Mouse (Mus musculus) mouse embryonic stem cell (cell line): ENCODE data around the gene Urah.

ENCODE experiments used
- in situ Hi-C, 2 experiments: fragments of 300-500 bp; cut with MboI; formaldehyde crosslinking; loops; 1 replicate in 1 of 2; 3 replicates in 1 of 2; pipeline ENCODE4 v1.14.3; 2019 to 2020; ENCODE audit warnings: low sequenced_read_pairs in 2 of 2, low pct_unique_long_range_greater_than_20kb in 1 of 2, mixed read lengths in 1 of 2; ENCODE audit not compliant: unreplicated experiment in 1 of 2

Urah gene

DNA sequence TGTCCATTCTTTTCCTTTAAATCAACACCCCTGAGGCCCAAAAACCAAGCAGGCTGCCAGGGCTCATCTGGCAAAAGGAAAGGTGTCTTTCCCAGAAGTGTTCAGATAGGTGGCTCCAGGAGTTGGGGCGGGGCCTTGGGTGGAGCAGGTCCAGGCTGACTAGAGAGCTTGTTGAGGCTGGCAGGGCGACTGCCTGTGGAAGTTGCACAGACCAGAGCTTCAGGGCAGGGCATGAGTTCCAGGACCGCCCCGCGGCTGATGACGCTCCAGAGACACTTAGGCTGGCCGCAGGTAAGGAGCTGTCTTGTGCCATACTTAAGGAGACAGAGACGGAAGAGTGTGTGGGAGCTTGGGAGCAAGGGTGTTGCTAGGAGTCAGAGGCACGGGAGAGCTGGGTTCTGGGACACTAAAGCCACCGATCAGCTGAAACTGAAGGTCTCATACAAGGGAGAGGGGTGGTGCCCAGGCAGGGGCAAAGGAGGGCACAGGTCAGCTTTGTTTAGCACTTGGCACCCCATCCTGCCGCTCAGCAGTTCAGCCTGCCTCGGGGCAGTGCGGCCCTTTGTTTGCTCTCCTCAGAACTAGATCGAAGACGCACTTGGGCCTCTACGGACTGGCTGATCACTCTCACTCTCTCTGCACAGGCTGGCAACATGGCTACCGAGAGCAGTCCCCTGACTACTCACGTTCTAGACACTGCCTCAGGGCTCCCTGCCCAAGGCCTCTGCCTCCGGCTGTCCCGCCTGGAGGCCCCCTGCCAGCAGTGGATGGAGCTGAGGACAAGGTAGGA lies at the start of gene Urah:
Urah (plus strand) TSS at position 51 of the 790 bp plus-strand sequence.
- in situ Hi-C loops = no loop called here

DNA sequence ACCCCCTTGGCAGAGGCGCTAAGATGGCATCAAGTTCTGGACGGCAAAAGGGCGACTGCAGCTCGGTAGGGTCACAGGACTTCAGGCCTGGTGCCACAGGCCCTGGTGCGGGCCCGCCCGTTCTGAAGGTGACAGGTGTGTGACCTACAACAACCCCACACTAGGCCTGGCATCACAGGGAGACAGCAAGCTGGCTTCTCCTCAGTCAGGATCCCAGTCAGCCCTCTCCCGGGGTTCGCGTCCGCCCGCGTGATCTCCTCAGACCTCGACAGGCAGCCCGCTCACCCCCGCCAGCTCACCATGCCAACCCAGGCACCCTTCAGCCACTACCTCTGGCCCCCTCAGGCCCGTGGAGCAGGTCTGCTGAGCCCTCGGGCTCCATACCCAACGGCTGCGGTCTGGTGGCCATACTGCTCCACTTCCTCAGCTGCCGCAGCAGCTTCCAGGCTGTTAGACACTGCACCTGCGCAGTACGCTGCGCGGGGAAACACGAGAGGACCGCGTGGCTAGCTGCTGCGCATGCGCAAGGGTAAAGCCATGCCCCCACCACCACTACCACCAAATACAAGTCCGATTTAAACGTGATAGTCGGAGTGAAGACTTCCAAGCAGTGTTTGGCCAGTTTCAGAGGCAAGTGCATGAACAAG lies 47.3 kb upstream of the Urah start, which contains the start of gene Syce1:
Syce1 (minus strand) TSS at position 447 of the 647 bp plus-strand sequence.
- in situ Hi-C loops = no loop called here

DNA sequence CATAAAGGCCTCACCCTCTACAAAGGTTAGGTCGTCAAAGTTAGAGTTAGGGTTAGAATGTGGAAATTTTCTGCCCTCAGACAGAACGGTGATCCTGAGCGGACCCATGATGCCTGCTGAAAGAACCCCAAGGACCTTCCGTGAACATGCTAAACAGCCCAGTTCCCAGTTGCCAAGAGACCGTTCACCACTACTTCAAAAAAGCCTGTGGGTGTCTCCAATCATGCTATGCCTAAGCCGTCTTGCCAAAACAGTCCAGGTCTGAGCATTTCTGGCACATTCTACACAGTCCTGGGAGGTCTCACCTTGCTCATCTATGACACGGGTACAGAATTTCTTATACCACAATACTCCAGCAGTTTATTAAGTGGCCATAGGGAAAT lies 46.8 kb upstream of the Urah start:
- in situ Hi-C loops = no loop called here

DNA sequence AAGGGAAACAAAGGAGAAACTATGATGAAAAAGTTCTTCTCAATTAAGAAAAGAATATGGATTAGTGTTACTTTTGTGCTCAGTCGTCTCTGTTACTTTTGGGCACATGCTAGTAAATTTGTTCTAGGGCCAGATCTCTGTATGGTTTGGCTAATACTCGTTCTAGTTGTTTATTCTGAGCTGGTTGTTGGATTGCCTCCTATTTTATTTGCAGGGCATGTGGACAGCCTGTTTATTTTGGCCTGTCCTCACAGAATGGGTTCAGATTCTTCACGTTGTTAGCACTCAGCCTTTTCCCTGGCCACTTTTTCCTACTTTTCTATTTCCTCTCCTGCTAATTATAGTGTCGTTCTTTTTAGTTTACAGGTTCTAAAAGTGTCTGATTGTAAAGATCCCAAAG lies 41.3 kb upstream of the Urah start:
- in situ Hi-C loops = loop anchor here in 1 of 2 experiments (10.0 kb wide), 1 partner anchor 599 kb away; no protein-coding TSS in a partner anchor

DNA sequence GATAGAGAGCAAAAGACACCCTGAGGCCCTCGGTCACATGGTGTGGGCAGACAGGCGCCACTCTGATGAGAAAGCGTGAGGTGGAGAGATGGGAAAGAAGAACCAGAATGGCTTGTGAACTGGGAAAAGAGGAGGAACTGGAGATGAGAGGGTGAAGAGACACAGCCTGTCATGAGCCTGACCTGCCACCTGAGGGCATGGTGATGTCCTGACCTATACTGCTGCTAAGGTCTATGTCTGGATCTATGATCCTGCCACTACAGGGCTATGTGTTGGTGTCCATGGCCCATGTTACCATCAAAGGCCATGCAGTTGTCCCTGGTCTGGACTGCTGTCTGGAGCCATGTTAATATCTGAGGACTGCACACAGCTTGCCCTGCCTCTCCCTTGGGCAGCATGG lies 37.2 kb upstream of the Urah start:
- in situ Hi-C loops = loop anchor here in 1 of 2 experiments (10.0 kb wide), 1 partner anchor 603 kb away; no protein-coding TSS in a partner anchor

DNA sequence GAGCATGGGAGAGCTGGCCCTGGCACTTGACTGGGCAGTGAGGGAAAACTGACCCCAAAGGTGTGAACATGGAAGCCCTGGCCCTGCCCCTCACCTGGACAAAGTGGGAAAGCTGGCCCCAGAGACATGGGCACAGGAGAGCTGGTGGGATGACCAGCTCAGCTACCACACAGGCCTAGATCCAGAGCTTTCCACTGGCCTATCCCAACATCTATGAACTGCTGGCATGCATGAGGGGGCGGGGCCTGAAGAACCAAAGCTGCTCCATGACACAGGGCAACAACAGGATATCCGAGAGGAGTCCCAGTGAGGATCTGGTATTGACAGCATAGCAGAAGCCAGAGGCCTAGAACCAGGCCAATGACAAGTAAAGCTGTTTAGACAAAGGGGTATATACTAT lies 36.6 kb upstream of the Urah start:
- in situ Hi-C loops = loop anchor here in 1 of 2 experiments (10.0 kb wide), 1 partner anchor 603 kb away; no protein-coding TSS in a partner anchor

DNA sequence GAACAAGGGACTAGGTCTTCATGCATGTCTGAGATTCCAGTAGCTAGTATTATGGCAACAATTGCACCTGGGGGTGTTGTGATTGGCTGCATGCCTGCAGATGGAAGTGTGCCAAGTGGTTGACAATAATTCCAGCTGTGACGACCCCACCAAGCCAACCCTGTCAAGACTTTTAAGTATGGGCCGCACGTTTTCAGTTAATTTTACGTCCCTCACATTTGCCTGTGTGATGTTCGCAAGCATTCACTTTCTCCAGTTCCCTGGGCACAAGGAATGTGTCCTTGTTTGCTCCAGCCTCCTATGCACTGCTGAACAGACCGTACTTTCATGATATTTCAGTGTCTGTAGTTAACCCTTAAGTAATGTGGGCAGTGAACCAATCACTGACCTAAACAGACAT lies 32.2 kb upstream of the Urah start:
- in situ Hi-C loops = no loop called here

DNA sequence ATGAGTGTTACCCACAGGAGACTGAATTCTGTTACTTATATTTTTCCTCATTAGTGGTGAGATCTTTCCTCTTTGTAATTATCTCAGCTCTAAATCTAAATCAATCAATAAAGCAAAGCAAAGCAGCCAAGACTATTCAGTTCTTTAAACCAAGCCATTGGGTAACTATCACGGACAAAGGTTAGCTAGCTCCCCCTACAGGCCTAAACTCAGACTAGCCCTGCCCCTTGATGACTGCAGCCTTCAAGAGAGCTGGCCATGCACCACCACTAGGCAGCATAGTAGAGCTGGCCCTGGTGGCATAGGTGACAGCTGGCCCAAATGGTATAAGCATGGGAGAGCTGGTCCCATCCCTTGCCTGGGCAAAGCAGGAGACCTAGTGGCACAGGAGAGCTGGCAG lies 29.1 kb upstream of the Urah start:
- in situ Hi-C loops = no loop called here

DNA sequence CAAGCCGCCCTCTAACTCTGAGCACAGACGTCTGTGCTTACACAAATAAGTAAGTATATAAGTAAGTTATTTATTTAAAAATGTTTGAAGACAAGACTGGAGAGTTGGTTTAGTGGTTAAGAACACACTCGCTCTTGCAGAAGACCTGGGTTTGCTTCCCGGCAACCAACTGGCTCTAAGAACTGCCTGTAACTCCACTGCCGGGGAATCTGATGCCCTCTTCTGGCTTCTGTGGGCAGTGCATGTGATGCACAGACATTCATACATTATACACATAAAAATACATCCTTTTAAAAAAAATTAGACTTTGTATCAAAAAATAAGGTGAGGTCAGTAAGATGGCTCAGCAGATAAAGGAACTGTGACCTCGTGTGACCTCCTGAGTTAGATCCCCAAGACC lies 24.3 kb upstream of the Urah start:
- in situ Hi-C loops = no loop called here

DNA sequence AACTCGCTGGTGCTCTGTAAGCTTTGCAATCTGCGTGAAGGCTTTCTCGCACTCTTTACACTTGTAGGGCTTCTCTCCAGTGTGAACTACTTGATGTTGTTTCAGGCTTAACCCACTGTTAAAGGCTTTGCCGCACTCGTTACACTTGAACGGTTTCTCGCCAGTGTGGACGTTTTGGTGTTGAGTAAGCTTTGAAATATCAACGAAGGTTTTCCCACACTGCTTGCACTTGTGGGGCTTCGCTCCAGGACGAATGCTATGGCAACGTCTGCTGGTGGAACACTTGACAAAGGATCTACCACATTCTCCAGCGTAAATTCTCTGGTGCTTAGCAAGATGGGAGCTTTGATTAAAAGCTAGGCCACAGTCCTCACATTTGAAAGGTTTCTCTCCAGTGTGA lies 23.1 kb upstream of the Urah start:
- in situ Hi-C loops = no loop called here

DNA sequence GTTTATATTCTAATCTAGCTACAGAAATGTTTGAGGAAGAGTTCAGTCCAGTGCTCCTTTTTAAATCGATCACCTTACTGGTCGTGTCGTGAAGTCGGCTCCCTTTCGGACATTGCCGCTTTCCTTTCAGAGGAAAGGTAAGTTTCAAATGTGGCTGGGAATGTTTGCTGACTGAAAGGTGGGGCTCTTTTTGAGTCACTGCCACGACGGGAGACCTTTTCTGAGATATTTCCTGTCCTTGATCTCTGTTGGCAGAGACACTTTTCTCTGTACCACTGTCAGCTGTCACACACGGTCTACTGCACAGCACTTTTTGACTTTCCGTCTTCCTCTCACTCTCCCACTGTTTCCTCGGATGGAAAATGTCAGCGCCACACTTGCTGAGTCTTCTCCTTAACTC lies 22.0 kb upstream of the Urah start:
- in situ Hi-C loops = no loop called here

DNA sequence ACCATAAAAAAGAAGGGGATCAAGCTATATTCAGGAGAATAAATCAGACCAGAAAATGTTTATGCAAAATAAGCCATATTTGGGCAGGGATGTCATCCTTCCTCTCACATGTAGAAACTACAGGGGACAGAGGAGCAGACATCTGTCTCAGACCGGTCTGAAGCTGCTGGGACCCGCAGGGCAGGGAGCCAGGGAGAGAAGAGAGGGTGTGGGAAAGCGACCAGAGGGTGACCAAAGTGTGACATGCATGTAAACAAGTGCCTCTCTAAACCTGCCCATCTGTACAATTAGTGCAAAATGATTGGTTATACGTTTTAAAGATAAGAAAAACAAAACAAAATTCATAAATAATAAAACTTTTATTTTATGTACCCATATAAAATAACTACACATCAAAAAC lies 14.6 kb upstream of the Urah start:
- in situ Hi-C loops = no loop called here

DNA sequence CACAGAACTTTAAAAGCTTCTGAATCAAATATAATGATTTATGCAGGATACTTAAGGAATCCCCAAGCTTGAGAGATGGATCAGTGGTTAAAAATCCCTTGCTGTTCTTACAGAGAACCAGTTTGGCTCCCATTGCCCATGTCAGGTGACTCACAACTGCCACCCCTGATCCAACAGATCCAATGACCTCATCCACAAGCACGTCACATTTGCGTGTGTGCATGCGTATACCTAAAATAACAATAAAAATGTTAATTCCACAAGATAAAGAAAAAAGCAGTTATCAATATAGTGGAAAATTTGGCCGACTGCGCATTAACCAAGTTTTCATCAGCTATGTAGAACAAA lies 13.5 kb upstream of the Urah start:
- in situ Hi-C loops = no loop called here

DNA sequence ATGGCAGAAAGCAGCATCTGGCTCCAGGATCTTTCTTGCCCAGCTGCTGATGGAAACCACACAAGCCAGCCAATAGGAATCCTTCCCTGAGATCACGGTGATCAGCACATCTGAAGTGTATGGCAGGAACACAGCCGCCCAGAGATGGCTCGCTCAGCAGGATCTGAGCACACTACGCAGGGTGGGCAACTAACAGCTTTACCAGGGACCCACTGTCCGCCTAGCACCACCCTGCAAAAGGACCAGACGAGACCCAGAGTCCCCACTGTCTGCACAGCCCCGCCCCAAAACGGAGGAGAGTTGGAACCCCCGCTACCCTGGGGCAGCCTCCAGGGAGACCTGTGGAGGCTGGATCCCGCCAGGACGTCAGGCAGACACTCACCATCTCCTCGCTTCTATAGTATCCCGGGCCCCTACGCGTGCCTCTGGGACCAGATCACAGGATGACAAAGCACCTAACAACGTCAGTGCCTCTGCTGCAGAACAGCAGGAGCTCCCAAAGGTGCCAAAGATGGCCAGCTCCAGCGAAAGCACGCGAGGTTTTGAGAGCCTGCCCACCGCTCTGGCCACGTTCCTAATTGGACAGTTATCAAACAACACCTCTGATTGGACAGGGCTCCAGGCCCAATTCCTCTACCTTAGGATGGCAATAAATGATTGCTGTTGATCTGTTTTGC lies 13.0 kb upstream of the Urah start, which contains the start of gene Zfp941:
Zfp941 (minus strand) TSS at position 526 of the 677 bp plus-strand sequence.
- in situ Hi-C loops = no loop called here

DNA sequence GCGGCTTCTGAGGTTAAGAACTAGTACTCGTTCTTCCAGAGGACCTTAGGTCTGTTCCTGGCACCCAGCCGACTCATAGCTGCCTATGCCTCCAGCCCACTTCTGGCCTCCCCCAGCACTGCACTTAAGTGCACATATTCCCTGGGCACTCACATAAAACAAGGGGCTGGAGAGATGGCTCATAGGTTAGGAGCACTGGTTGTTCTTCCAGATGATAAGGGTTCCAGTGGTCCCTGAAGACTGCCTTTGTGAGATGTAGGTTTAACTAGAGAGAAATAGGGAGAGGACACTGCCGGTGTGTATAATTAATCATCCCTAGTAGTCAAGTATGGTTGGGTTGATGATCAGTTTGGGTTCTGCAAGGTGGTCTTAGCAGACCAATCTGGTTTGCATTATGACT lies 12.1 kb upstream of the Urah start:
- in situ Hi-C loops = no loop called here

DNA sequence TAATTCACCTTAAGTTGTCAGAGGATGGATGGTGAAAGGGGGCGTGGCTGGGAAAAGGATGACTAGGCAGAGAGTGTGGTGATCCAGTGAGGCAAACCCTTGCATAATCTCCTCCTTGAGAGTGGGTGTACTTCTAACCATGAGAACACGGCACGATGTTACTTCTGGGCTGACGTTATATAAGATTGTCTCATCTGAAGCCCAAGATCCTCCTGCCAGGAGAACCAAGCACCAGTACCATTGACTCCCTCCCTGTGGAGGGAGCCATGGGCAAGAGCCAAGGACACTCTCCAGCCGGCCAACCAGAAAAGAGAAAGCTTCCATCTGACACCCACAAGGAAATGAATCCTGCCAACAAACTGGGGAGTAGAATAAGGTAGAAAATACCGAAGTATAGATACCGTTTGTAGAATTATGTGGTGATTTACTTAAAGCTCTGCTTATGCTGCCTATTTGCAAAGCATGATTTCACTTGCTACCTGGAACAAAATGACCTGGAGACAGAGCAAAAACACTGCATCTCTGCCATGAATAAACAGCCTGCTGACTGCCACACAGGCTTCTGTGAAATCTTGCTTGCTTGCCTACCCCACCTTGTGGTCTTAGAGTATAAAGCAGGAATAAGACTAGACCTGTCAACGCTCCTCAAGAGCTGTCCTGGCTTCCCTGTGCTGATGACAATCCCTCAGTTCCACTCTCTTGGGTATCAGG lies 6.5 kb upstream of the Urah start:
- in situ Hi-C loops = no loop called here

DNA sequence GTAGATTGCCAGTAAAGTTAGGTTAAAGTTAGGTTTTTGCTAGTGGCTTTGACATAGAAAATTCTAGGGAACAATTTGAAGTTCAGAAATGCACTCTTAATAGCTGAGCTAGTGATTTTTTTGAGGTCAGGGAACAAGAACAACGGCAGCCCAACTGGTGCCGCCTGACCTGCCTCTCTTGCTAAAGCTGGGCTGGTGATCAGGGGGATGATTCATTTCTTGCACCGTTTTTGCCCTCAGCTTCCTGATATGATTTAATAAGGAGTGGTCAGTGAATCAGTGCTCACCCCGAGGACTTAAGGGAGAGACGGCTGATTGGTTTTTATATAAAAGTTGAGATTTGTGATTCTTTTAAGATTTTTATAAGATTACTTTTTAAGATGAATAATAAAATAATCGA lies 3.4 kb upstream of the Urah start:
- in situ Hi-C loops = no loop called here

DNA sequence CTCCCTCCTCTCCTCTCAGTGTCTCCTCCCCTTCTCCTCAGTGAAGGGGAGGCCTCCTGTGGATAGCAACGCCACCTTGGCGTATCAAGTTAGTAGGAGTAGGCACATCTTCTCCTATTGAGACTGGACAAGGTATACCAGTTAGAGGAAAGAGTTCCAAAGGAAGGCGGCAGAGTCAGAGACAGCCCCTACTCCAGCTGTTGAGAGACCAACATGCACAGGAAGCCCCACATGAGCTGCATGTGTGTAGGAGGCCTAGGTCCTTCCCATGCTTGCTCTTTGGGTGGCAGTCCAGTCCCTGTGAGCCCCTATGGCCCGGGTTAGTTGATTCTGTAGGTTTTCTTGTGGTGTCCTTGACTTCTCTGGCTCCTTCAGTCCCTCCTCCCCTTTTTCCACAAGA lies 1.5 kb upstream of the Urah start:
- in situ Hi-C loops = no loop called here

DNA sequence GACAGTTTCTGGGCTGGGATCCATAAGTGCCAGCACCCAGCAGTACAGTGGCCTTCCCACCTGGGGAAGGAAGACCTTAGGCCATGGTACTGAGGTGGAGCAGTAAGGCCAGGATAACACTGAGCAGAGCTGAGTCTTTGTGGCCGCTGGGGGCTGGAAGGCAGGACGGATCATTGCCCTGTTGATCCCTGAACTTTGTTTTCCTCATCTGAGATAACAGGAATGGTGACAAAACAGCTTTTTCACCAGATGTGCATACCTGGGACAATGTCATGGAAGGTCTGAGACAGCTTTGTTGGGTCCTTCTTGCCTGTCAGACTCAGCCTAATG lies 905 bp downstream of the Urah start:
- in situ Hi-C loops = no loop called here
